Mouse (Mus musculus): ENCODE data around the gene Dusp23. TPM values are rescaled to one million over a fixed set of nuclear protein-coding genes. Genes with fewer than 3 reads are reported as not detected.

Dusp23 gene
- polyA plus RNA-seq, 1 experiment from 2014 or later: 17.1 TPM

DNA sequence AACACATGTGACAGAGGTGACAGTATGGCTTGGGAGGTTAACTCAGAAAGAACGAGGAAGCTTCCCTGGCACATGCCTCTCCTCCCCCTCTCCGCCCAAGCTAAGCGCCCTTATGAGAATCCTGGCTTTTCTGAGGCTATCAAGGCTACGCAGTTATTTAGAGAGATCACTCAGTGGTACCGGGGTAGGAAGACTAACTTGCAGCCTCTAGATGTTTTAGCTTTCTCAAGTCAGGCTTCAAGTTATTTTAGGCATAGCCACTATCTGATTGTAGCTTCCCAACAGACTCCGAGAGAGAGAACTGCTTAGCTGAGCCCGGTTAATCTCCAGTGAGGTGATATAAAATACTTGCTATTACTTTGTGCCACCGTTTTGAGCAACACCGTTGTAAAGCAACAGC, 16.6 kb upstream of the Dusp23 start:
- WGBS: 83% methylated on average over 9 of the region's 9 CpGs
- H3K9me3 ChIP-seq (ENCODE audit: control insufficient read depth, low read length): no peaks in the 10 kb centered on the region

DNA sequence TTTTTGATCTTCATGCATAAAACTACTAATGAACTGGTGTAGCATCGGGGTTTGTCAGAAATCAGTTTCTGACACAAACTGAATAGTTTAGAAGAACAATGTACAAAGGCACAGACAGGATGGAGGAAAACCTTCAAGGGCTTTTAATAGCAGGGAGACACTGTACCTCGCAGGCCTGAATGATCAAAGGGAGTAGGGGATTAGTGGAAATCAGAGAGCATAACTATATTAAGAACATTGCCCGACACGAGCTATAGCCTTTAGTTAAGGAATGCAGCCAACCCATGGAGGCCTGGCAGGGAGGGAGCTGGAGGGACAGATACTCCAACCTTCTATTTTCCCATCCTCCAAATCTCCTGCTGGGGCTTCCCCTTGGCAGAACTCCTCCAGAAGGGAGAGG, 14.5 kb upstream of the Dusp23 start:
- ATAC-seq (ENCODE audit: low FRiP score, low TSS enrichment): no peak
- no peak overlapping the region for H3K9ac ChIP-seq (ENCODE audit: low read length)
- no peak for DNase-seq (ENCODE audit: low spot score)
- no peaks in the 10 kb centered on the region for H3K36me3 ChIP-seq (ENCODE audit: control insufficient read depth, insufficient read depth, low read length)
- H3K4me1 ChIP-seq (replicated peaks; ENCODE audit: control insufficient read depth, insufficient read depth): no peaks in the 10 kb centered on the region
- no peaks in the 10 kb centered on the region for H3K9me3 ChIP-seq (ENCODE audit: control insufficient read depth, low read length)
- no peaks in the 10 kb centered on the region for H3K27me3 ChIP-seq (ENCODE audit: control insufficient read depth, insufficient read depth, low read length)
- TF ChIP-seq CTCF (IDR thresholded peaks at IDR 0.05; ENCODE audit: low read depth): no peak
- no peak for TF ChIP-seq EP300 (optimal IDR thresholded peaks at IDR 0.05)
- no peak overlapping the region for H3K4me3 ChIP-seq (ENCODE audit: low read depth, low read length)
- no peak overlapping the region for H3K27ac ChIP-seq (replicated peaks)
- H3K4me2 ChIP-seq (replicated peaks; ENCODE audit: low read depth): no peak overlapping the region
- 42% methylated on average over 4 of the region's 4 CpGs for WGBS

More for the DNA sequence above, 16.6 kb upstream of the Dusp23 start:
- Histone ChIP-seq H3K4me2 (replicated peaks; ENCODE audit: low read depth) (no peak overlapping the region), H3K27me3 (ENCODE audit: control insufficient read depth, insufficient read depth, low read length) (no peaks in the 10 kb centered on the region), H3K4me1 (replicated peaks; ENCODE audit: control insufficient read depth, insufficient read depth) (no peaks in the 10 kb centered on the region), H3K27ac (replicated peaks) (no peak overlapping the region), H3K9ac (ENCODE audit: low read length) (no peak overlapping the region), H3K36me3 (ENCODE audit: control insufficient read depth, insufficient read depth, low read length) (no peaks in the 10 kb centered on the region), H3K4me3 (ENCODE audit: low read depth, low read length) (no peak overlapping the region)
- no peak for ATAC-seq (ENCODE audit: low FRiP score, low TSS enrichment)
- TF ChIP-seq CTCF (IDR thresholded peaks at IDR 0.05; ENCODE audit: low read depth) (no peak), EP300 (optimal IDR thresholded peaks at IDR 0.05) (no peak)
- DNase-seq (ENCODE audit: low spot score): no peak

DNA sequence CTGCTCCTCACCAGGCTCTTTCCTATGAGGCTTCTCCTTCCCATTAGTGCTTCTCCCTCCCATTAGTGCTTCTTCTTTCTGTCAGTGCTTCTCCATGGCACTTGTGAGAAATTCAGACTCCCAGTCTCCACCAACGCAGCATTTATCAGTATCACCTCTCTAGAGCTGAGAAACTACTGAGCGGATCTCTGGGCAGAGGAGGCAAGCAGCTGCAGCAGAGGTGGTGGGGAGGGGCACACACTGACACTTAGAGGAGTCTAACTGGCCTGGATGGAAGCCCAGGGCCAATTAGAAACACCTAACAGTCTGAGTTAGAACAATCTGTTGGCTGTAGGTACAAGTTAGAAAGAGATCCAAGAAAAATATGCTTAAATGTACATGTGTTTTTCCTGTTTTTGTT, 6.0 kb upstream of the Dusp23 start:
- TF ChIP-seq CTCF (IDR thresholded peaks at IDR 0.05; ENCODE audit: low read depth): no peak
- Histone ChIP-seq H3K27me3 (ENCODE audit: control insufficient read depth, insufficient read depth, low read length) (no peaks in the 10 kb centered on the region), H3K4me3 (ENCODE audit: low read depth, low read length) (no peak overlapping the region), H3K27ac (replicated peaks) (no peak overlapping the region), H3K4me1 (replicated peaks; ENCODE audit: control insufficient read depth, insufficient read depth) (no peaks in the 10 kb centered on the region), H3K36me3 (ENCODE audit: control insufficient read depth, insufficient read depth, low read length) (no peaks in the 10 kb centered on the region), H3K4me2 (replicated peaks; ENCODE audit: low read depth) (no peak overlapping the region), H3K9ac (ENCODE audit: low read length) (no peak overlapping the region), H3K9me3 (ENCODE audit: control insufficient read depth, low read length) (no peaks in the 10 kb centered on the region)
- DNase-seq (ENCODE audit: low spot score): no peak
- ATAC-seq (ENCODE audit: low FRiP score, low TSS enrichment): no peak
- WGBS: 41% methylated on average over 2 of the region's 2 CpGs

DNA sequence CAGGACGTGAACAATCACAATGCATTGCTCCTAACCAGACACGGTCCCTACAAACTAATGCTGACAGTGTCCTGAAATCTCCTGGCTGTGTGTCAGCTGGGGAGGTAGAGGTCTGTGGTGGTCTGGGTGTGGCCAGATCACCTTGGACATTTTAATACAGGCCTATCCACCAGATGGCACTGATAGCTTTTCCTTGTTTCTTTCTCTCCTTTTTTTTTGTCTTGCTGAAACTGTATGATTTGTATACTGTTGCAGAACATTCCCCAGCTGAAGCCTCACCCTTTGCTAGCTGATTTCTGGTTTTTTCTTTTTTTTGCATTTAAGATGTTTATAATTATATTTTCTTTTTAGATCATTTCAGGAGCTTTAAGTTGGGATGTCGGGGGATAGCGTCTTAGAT, 5.0 kb upstream of the Dusp23 start:
- Histone ChIP-seq H3K9me3 (ENCODE audit: control insufficient read depth, low read length) (no peaks in the 10 kb centered on the region), H3K27me3 (ENCODE audit: control insufficient read depth, insufficient read depth, low read length) (no peaks in the 10 kb centered on the region), H3K27ac (replicated peaks) (no peak overlapping the region), H3K4me2 (replicated peaks; ENCODE audit: low read depth) (no peak overlapping the region), H3K4me3 (ENCODE audit: low read depth, low read length) (no peak overlapping the region), H3K4me1 (replicated peaks; ENCODE audit: control insufficient read depth, insufficient read depth) (no peaks in the 10 kb centered on the region), H3K9ac (ENCODE audit: low read length) (no peak overlapping the region), H3K36me3 (ENCODE audit: control insufficient read depth, insufficient read depth, low read length) (no peaks in the 10 kb centered on the region)
- DNase-seq (ENCODE audit: low spot score) (no peak), ATAC-seq (ENCODE audit: low FRiP score, low TSS enrichment) (no peak)
- TF ChIP-seq CTCF (IDR thresholded peaks at IDR 0.05; ENCODE audit: low read depth): peak; percentile 49
- TF ChIP-seq EP300 (optimal IDR thresholded peaks at IDR 0.05): no peak
- 55% methylated on average over 4 of the region's 4 CpGs for WGBS

DNA sequence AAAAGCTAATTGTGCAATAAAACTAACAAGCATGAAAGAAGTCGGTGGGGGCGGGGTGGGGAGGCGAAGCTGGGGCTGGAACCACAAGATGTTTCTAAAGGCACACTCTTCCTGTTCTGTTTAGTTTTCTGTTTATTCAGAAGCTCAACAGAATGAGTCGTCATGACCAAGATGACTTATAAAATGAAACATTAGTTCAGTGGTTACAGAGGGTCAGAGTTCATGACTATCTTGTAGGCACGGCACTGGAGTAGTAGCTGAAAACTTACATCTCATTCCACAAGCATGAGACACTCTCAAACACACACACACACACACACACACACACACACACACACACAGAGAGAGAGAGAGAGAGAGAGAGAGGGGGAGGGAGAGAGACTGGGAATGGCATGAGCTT, 3.5 kb upstream of the Dusp23 start:
- Histone ChIP-seq H3K9me3 (ENCODE audit: control insufficient read depth, low read length) (no peaks in the 10 kb centered on the region), H3K9ac (ENCODE audit: low read length) (no peak overlapping the region), H3K4me2 (replicated peaks; ENCODE audit: low read depth) (no peak overlapping the region), H3K27me3 (ENCODE audit: control insufficient read depth, insufficient read depth, low read length) (no peaks in the 10 kb centered on the region), H3K4me3 (ENCODE audit: low read depth, low read length) (no peak overlapping the region), H3K36me3 (ENCODE audit: control insufficient read depth, insufficient read depth, low read length) (no peaks in the 10 kb centered on the region), H3K27ac (replicated peaks) (no peak overlapping the region), H3K4me1 (replicated peaks; ENCODE audit: control insufficient read depth, insufficient read depth) (no peaks in the 10 kb centered on the region; the same call in 1 of the 2 replicates)
- WGBS: 74% methylated on average over 5 of the region's 5 CpGs
- no peak for DNase-seq (ENCODE audit: low spot score)
- TF ChIP-seq EP300 (optimal IDR thresholded peaks at IDR 0.05): no peak
- no peak for TF ChIP-seq CTCF (IDR thresholded peaks at IDR 0.05; ENCODE audit: low read depth)
- no peak for ATAC-seq (ENCODE audit: low FRiP score, low TSS enrichment)

DNA sequence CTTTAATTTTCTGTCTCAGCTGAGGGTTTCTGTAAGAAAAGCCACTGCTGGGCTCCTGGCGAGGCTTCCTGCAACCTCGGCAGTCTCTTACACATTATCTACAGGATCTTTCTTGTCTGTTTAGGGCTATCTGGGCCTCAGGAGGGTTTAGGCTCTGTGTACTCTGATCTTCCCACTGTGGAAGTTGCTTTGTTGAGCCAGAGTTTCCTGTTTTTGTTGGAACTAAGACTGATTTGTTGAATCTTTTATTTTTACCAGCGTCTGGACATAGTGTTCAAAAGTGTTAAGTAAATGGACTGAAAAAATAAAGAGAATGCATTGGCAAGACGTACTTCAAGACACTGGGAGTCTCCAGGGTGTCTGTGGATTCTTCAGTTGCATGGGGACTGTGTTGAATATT, 2.5 kb upstream of the Dusp23 start:
- Histone ChIP-seq H3K27me3 (ENCODE audit: control insufficient read depth, insufficient read depth, low read length) (no peaks in the 10 kb centered on the region), H3K36me3 (ENCODE audit: control insufficient read depth, insufficient read depth, low read length) (no peaks in the 10 kb centered on the region), H3K4me3 (ENCODE audit: low read depth, low read length) (no peak overlapping the region), H3K9me3 (ENCODE audit: control insufficient read depth, low read length) (no peaks in the 10 kb centered on the region), H3K27ac (replicated peaks) (peak overlapping the region; percentile 36; the same call in 1 of the 2 replicates), H3K9ac (ENCODE audit: low read length) (no peak overlapping the region), H3K4me1 (replicated peaks; ENCODE audit: control insufficient read depth, insufficient read depth) (no peaks in the 10 kb centered on the region; the same call in 1 of the 2 replicates), H3K4me2 (replicated peaks; ENCODE audit: low read depth) (no peak overlapping the region)
- 38% methylated on average over 4 of the region's 4 CpGs for WGBS
- ATAC-seq (ENCODE audit: low FRiP score, low TSS enrichment) (no peak), DNase-seq (ENCODE audit: low spot score) (no peak)
- no peak for TF ChIP-seq EP300 (optimal IDR thresholded peaks at IDR 0.05)
- TF ChIP-seq CTCF (IDR thresholded peaks at IDR 0.05; ENCODE audit: low read depth): no peak
